Mouse (Mus musculus): ENCODE measurements around the gene Aqp6.

Aqp6 gene

GRCm38 (mm10) chr15:99600986-99601822, at the start of gene Aqp6:
Gene Aqp6 (plus strand): TSS chr15:99601400.
- no peak for DNase-seq (ENCODE audit: low spot score)

- no peak for DNase-seq (ENCODE audit: low spot score)
These were observed 47.4 kb upstream of the Aqp6 start for GRCm38 (mm10) chr15:99553767-99554166.

- no peak for DNase-seq (ENCODE audit: low spot score)
These were observed 42.3 kb upstream of the Aqp6 start for GRCm38 (mm10) chr15:99558947-99559346.

GRCm38 (mm10) chr15:99560246-99560645, 41.0 kb upstream of the Aqp6 start:
- no peak for DNase-seq (ENCODE audit: low spot score)

GRCm38 (mm10) chr15:99567371-99567770, 33.8 kb upstream of the Aqp6 start:
- DNase-seq (ENCODE audit: low spot score), result no peak

GRCm38 (mm10) chr15:99568682-99569081, 32.5 kb upstream of the Aqp6 start:
- no peak for DNase-seq (ENCODE audit: low spot score)

GRCm38 (mm10) chr15:99569123-99569522, 32.1 kb upstream of the Aqp6 start:
- no peak for DNase-seq (ENCODE audit: low spot score)

GRCm38 (mm10) chr15:99578802-99579485, 22.3 kb upstream of the Aqp6 start, which contains the start of gene Aqp2:
Gene Aqp2 (plus strand): TSS chr15:99579055.
- DNase-seq (ENCODE audit: low spot score), result peak; percentile 59

GRCm38 (mm10) chr15:99583463-99584344, 17.5 kb upstream of the Aqp6 start:
- DNase-seq (ENCODE audit: low spot score), result no peak

- no peak for DNase-seq (ENCODE audit: low spot score)
These were observed 16.6 kb upstream of the Aqp6 start for GRCm38 (mm10) chr15:99584407-99585202.

- DNase-seq (ENCODE audit: low spot score), result no peak
These were observed 15.5 kb upstream of the Aqp6 start for GRCm38 (mm10) chr15:99585741-99586140.

GRCm38 (mm10) chr15:99586525-99586924, 14.7 kb upstream of the Aqp6 start:
- DNase-seq (ENCODE audit: low spot score), result no peak

- DNase-seq (ENCODE audit: low spot score), result no peak
These were observed 12.0 kb upstream of the Aqp6 start for GRCm38 (mm10) chr15:99589237-99589636.

- no peak for DNase-seq (ENCODE audit: low spot score)
These were observed 11.5 kb upstream of the Aqp6 start for GRCm38 (mm10) chr15:99589704-99590103.

GRCm38 (mm10) chr15:99590429-99591084, 10.6 kb upstream of the Aqp6 start, which contains the start of gene Aqp5:
Gene Aqp5 (plus strand): TSS chr15:99590782.
- DNase-seq (ENCODE audit: low spot score), result no peak

GRCm38 (mm10) chr15:99592177-99592576, 9.0 kb upstream of the Aqp6 start:
- DNase-seq (ENCODE audit: low spot score), result no peak

GRCm38 (mm10) chr15:99592877-99593276, 8.3 kb upstream of the Aqp6 start:
- DNase-seq (ENCODE audit: low spot score), result no peak

- no peak for DNase-seq (ENCODE audit: low spot score)
These were observed 6.2 kb upstream of the Aqp6 start for GRCm38 (mm10) chr15:99594951-99595350.

- peak; percentile 81 for DNase-seq (ENCODE audit: low spot score)
These were observed 5.0 kb upstream of the Aqp6 start for GRCm38 (mm10) chr15:99596056-99596687.

GRCm38 (mm10) chr15:99596841-99597240, 4.4 kb upstream of the Aqp6 start:
- no peak for DNase-seq (ENCODE audit: low spot score)

Data from testis, postnatal 14 days (tissue).